Mouse (Mus musculus) bone marrow macrophage, adult 2 months (primary cell): Measurements from ENCODE around the gene Ripor1.

ENCODE experiments used
- CTCF ChIP-seq: IDR thresholded peaks from 2 replicates; pipeline ENCODE4 v1.5.1; 2012; ENCODE audit warnings: low read depth, mild to moderate bottlenecking, low read length, moderate library complexity
- POLR2A ChIP-seq: IDR thresholded peaks from 2 replicates; pipeline ENCODE4 v1.6.1; 2012; ENCODE audit warnings: mild to moderate bottlenecking, low read depth, low read length, borderline replicate concordance

GRCm38 (mm10) chr8:105604804-105605381, at the start of gene Ripor1:
- TF ChIP-seq CTCF: no peak
- no peak for TF ChIP-seq POLR2A
